In the genomic region with DNA sequence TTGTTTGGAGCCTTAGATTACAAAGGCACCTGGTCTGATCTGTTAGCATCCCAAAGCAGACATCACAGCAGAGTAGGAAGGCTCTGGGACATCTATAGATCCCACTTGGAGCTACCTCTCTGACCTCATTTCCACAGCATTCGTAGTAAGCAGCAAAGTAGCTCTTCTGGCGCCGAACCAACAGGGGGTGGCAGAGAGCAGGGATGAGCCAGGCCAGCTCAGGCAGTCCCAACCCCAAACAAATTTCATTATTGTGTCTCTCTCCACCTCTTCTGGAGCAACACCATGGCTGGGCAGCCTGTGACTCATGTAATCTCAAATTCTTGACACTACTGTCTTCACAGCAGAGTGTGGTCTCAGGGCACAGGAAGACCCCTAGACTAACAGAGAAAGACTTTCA, we compare ENCODE assay signal across 9 mouse cellular contexts. TPM values are rescaled to one million over a fixed set of nuclear protein-coding genes. Genes with fewer than 3 reads are reported as not detected.
A peak's percentile ranks its signal among the peaks of the same experiment; 100 is the strongest.
DNase-seq lines count a peak whose midpoint lies in the region; ATAC-seq and TF ChIP-seq lines count a peak whose summit lies in the region.
"Had no signal": no experiment of that assay in that cellular context is flagged by ENCODE, and none has a peak within 500 bp of the region (broad histone marks: within the 10 kb centered on the region; RNA-seq: fewer than 3 reads in every experiment).

No protein-coding gene starts in this region.

- H3K4me3 ChIP-seq in heart, embryonic 11.5 days (ENCODE audit: low read depth, low read length), result no peak overlapping the region
- H3K4me3 ChIP-seq in embryonic facial prominence, embryonic 14.5 days (ENCODE audit: low read depth, low read length), result no peak overlapping the region
- no peak overlapping the region for H3K4me3 ChIP-seq in hindbrain, postnatal 0 days (ENCODE audit: low read length)
- H3K4me3 ChIP-seq in midbrain, postnatal 0 days (ENCODE audit: low read depth, low read length), result no peak overlapping the region
- H3K4me3 ChIP-seq: limb, embryonic 15.5 days had no signal

- no peak overlapping the region for H3K9ac ChIP-seq in heart, embryonic 11.5 days (ENCODE audit: low read depth, low read length)
- H3K9ac ChIP-seq in embryonic facial prominence, embryonic 14.5 days (ENCODE audit: low read depth, low read length), result no peak overlapping the region
- no peak overlapping the region for H3K9ac ChIP-seq in hindbrain, postnatal 0 days (replicated peaks; ENCODE audit: low read length)
- no peak overlapping the region for H3K9ac ChIP-seq in midbrain, postnatal 0 days (replicated peaks; ENCODE audit: low read length, poor library complexity, severe bottlenecking)
- H3K9ac ChIP-seq: limb, embryonic 15.5 days had no signal

- intact Hi-C loops in left cerebral cortex, postnatal 25 days (cut with DNase I), result loop anchor here (2.0 kb wide), 1 partner anchor 192 kb away; no protein-coding TSS in a partner anchor

- no peaks in the 10 kb centered on the region for H3K9me3 ChIP-seq in heart, embryonic 11.5 days (replicated peaks; ENCODE audit: control insufficient read depth, low read length)
- no peaks in the 10 kb centered on the region for H3K9me3 ChIP-seq in embryonic facial prominence, embryonic 14.5 days (ENCODE audit: control insufficient read depth, low read length)
- no peaks in the 10 kb centered on the region for H3K9me3 ChIP-seq in hindbrain, postnatal 0 days (ENCODE audit: low read length)
- no peaks in the 10 kb centered on the region for H3K9me3 ChIP-seq in midbrain, postnatal 0 days (ENCODE audit: low read length)
- H3K9me3 ChIP-seq: limb, embryonic 15.5 days had no signal

- H3K36me3 ChIP-seq in heart, embryonic 11.5 days (ENCODE audit: control insufficient read depth, insufficient read depth, low read length), result no peaks in the 10 kb centered on the region
- no peaks in the 10 kb centered on the region for H3K36me3 ChIP-seq in embryonic facial prominence, embryonic 14.5 days (ENCODE audit: control insufficient read depth, insufficient read depth, low read length)
- H3K36me3 ChIP-seq in hindbrain, postnatal 0 days (ENCODE audit: insufficient read depth, low read length), result no peaks in the 10 kb centered on the region
- H3K36me3 ChIP-seq in midbrain, postnatal 0 days (ENCODE audit: insufficient read depth, low read length), result no peaks in the 10 kb centered on the region
- H3K36me3 ChIP-seq in splenic B cell, adult 2 months (ENCODE audit: control insufficient read depth, insufficient read depth, low read length, poor library complexity, severe bottlenecking), result no peaks in the 10 kb centered on the region
- H3K36me3 ChIP-seq: limb, embryonic 15.5 days had no signal

- no peak overlapping the region for H3K27ac ChIP-seq in heart, embryonic 11.5 days (ENCODE audit: low read depth, low read length)
- no peak overlapping the region for H3K27ac ChIP-seq in embryonic facial prominence, embryonic 14.5 days (replicated peaks; ENCODE audit: low read depth, low read length)
- no peak overlapping the region for H3K27ac ChIP-seq in hindbrain, postnatal 0 days
- no peak overlapping the region for H3K27ac ChIP-seq in midbrain, postnatal 0 days (ENCODE audit: low read depth, low read length)
- H3K27ac ChIP-seq: limb, embryonic 15.5 days had no signal

- 10% methylated on average over 3 of the region's 3 CpGs for WGBS in heart, embryonic 11.5 days (ENCODE audit: insufficient replicate concordance)
- 7% methylated on average over 3 of the region's 3 CpGs for WGBS in embryonic facial prominence, embryonic 14.5 days
- WGBS in hindbrain, postnatal 0 days, result 21% methylated on average over 3 of the region's 3 CpGs
- WGBS in midbrain, postnatal 0 days, result 29% methylated on average over 3 of the region's 3 CpGs

- H3K4me2 ChIP-seq in heart, embryonic 11.5 days, result no peak overlapping the region
- no peak overlapping the region for H3K4me2 ChIP-seq in embryonic facial prominence, embryonic 14.5 days (ENCODE audit: low read depth, low read length)
- H3K4me2 ChIP-seq in hindbrain, postnatal 0 days (ENCODE audit: low read depth, low read length), result no peak overlapping the region
- no peak overlapping the region for H3K4me2 ChIP-seq in midbrain, postnatal 0 days (ENCODE audit: low read depth, low read length, poor library complexity, severe bottlenecking)
- H3K4me2 ChIP-seq: limb, embryonic 15.5 days had no signal

- peaks cover 17% of the 10 kb centered on the region for H3K4me1 ChIP-seq in heart, embryonic 11.5 days (ENCODE audit: control insufficient read depth, insufficient read depth, low read length)
- peaks cover 3% of the 10 kb centered on the region; the same call in 1 of the 2 replicates for H3K4me1 ChIP-seq in embryonic facial prominence, embryonic 14.5 days (ENCODE audit: control insufficient read depth, insufficient read depth, low read length)
- peaks cover 12% of the 10 kb centered on the region; the same call in 1 of the 2 replicates for H3K4me1 ChIP-seq in hindbrain, postnatal 0 days (ENCODE audit: insufficient read depth, low read length)
- H3K4me1 ChIP-seq in midbrain, postnatal 0 days (ENCODE audit: insufficient read depth, low read length), result no peaks in the 10 kb centered on the region

- no peak for ATAC-seq in heart, embryonic 11.5 days (replicated peaks; ENCODE audit: insufficient number of reproducible peaks, low FRiP score, low TSS enrichment)
- 0 out of 2 replicates have a peak, but pooled peaks have one; percentile 26 for ATAC-seq in embryonic facial prominence, embryonic 14.5 days (ENCODE audit: low read depth)
- ATAC-seq in hindbrain, postnatal 0 days, result peak; percentile 66
- ATAC-seq in midbrain, postnatal 0 days (ENCODE audit: low FRiP score), result no peak

- TF ChIP-seq CTCF in hindbrain, postnatal 0 days (IDR thresholded peaks at IDR 0.05; ENCODE audit: low read depth), result peak; percentile 79
- TF ChIP-seq CTCF in midbrain, postnatal 0 days (IDR thresholded peaks at IDR 0.05), result peak; percentile 73

- H3K27me3 ChIP-seq in heart, embryonic 11.5 days (ENCODE audit: control insufficient read depth, insufficient read depth, low read length), result no peaks in the 10 kb centered on the region
- H3K27me3 ChIP-seq in embryonic facial prominence, embryonic 14.5 days (replicated peaks; ENCODE audit: control insufficient read depth, insufficient read depth, low read length), result no peaks in the 10 kb centered on the region
- no peaks in the 10 kb centered on the region for H3K27me3 ChIP-seq in hindbrain, postnatal 0 days (ENCODE audit: insufficient read depth, low read length)
- H3K27me3 ChIP-seq in midbrain, postnatal 0 days (ENCODE audit: insufficient read depth, low read length), result no peaks in the 10 kb centered on the region
- H3K27me3 ChIP-seq in splenic B cell, adult 2 months (ENCODE audit: control insufficient read depth, insufficient read depth, low read length, poor library complexity, severe bottlenecking), result no peaks in the 10 kb centered on the region; the same call in 1 of the 2 replicates
- H3K27me3 ChIP-seq: limb, embryonic 15.5 days had no signal

- DNase-seq in heart, adult 11 months, result peak; percentile 91
- DNase-seq in adrenal gland, postnatal 36 days, result peak; percentile 71 to 87
- peak; percentile 32 for DNase-seq in embryonic facial prominence, embryonic 14.5 days (ENCODE audit: low spot score)
- DNase-seq in hindbrain, postnatal 0 days (ENCODE audit: low spot score), result peak; percentile 78
- peak; percentile 57 to 68 for DNase-seq in left cerebral cortex, postnatal 25 days (ENCODE audit: low spot score in 2 of 2)
- peak; percentile 63 for DNase-seq in midbrain, postnatal 0 days (ENCODE audit: low spot score)
- peak; percentile 48 for DNase-seq in splenic B cell, adult 2 months (ENCODE audit: low read depth, low spot score)

RNA-seq across cellular contexts. Expression of a gene that starts 19.8 kb away (rescaled TPM):
- polyA plus RNA-seq in heart, embryonic 11.5 days (2014; fragmentation: Nextera tagmentation; extraction: Ambion mirVana), result 22.4 and 32.2 TPM in 2 replicates
- 1 to 10 TPM; 6.4 to 8.7 TPM for total RNA-seq in adrenal gland, postnatal 36 days (2021)
- 13.5 and 15.0 TPM in 2 replicates for polyA plus RNA-seq in embryonic facial prominence, embryonic 14.5 days (2014; fragmentation: Nextera tagmentation; extraction: Ambion mirVana)
- total RNA-seq in hindbrain, postnatal 0 days (2014; rRNA removed), result 61.9 and 64.7 TPM in 2 replicates
- 20.1 and 22.1 TPM in 2 replicates for polyA plus RNA-seq in hindbrain, postnatal 0 days (2015; fragmentation: Nextera tagmentation; extraction: Ambion mirVana)
- total RNA-seq in left cerebral cortex, postnatal 25 days (2021), result 100 to 1,000 TPM in 1 of 2 experiments, 10 to 100 TPM in 1; 77.1 to 106 TPM
- total RNA-seq in midbrain, postnatal 0 days (2014; rRNA removed), result 53.8 and 67.5 TPM in 2 replicates
- polyA plus RNA-seq in midbrain, postnatal 0 days (2015; fragmentation: Nextera tagmentation; extraction: Ambion mirVana), result 12.4 and 18.3 TPM in 2 replicates

RNA-seq across cellular contexts. Expression of a gene that starts 47.0 kb away (rescaled TPM):
- 20.7 and 22.7 TPM in 2 replicates for polyA plus RNA-seq in heart, embryonic 11.5 days (2014; fragmentation: Nextera tagmentation; extraction: Ambion mirVana)
- total RNA-seq in adrenal gland, postnatal 36 days (2021), result 1 to 10 TPM; 1.9 to 2.2 TPM
- polyA plus RNA-seq in embryonic facial prominence, embryonic 14.5 days (2014; fragmentation: Nextera tagmentation; extraction: Ambion mirVana), result 16.2 and 17.6 TPM in 2 replicates
- 2.6 and 4.8 TPM in 2 replicates for total RNA-seq in hindbrain, postnatal 0 days (2014; rRNA removed)
- polyA plus RNA-seq in hindbrain, postnatal 0 days (2015; fragmentation: Nextera tagmentation; extraction: Ambion mirVana), result 1.8 and 2.0 TPM in 2 replicates
- total RNA-seq in left cerebral cortex, postnatal 25 days (2021), result under 1 TPM; 0.50 to 0.57 TPM
- 1.0 and 1.8 TPM in 2 replicates for total RNA-seq in midbrain, postnatal 0 days (2014; rRNA removed)
- 0.53 and 0.70 TPM in 2 replicates for polyA plus RNA-seq in midbrain, postnatal 0 days (2015; fragmentation: Nextera tagmentation; extraction: Ambion mirVana)

Comparison
In these comparisons a context has a peak if more than half of its experiments do, and no peak if none do; other contexts are left out.
1. DNase-seq: peak in every context shown above with its lines; median percentile 91 in heart, adult 11 months; 79 in adrenal gland, postnatal 36 days; 78 in hindbrain, postnatal 0 days; 63 in midbrain, postnatal 0 days; 62 in left cerebral cortex, postnatal 25 days; 48 in splenic B cell, adult 2 months; 32 in embryonic facial prominence, embryonic 14.5 days.
2. ATAC-seq: peak in embryonic facial prominence, embryonic 14.5 days (single experiment) and hindbrain, postnatal 0 days (single experiment); none in heart, embryonic 11.5 days (single experiment) and midbrain, postnatal 0 days (single experiment).